Mouse (Mus musculus) heart, postnatal 14 days (tissue): ENCODE measurements around the gene Adra1b. TPM values are rescaled to one million over a fixed set of nuclear protein-coding genes. Genes with fewer than 3 reads are reported as not detected.

Source experiments
- DNase-seq, 2 experiments: peaks; one replicate each; pipeline ENCODE4 v3.0.0; 2021 to 2022
- intact Hi-C: fragments of 180-260 bp; cut with DNase I; formaldehyde crosslinking; loops from one replicate; pipeline ENCODE4 v1.15.1; 2025
- long read RNA-seq, 2 experiments: library from polyadenylated mRNA; stranded (forward); transcript quantifications; one replicate each; pipeline ENCODE4 v2.0.0; 2021
- total RNA-seq, 2 experiments: library from RNA; stranded (reverse); gene quantifications; 2 replicates each; pipeline ENCODE4 v1.2.3; 2021

Adra1b gene
- total RNA-seq = 10 to 100 TPM; 43.7 to 47.6 TPM
- long read RNA-seq, experiment 1, partial matches to known transcripts = 0 of 9 reads
- long read RNA-seq, experiment 1, other reads (novel, unspliced or antisense) = 6 of 9 reads
- long read RNA-seq, experiment 2, transcript Adra1b-204 (2 exons, 3,047 nt) = major isoform, 9 of 15 reads
- long read RNA-seq, experiment 2, partial matches to known transcripts = 0 of 15 reads
- long read RNA-seq, experiment 2, other reads (novel, unspliced or antisense) = 6 of 15 reads

GRCm38 (mm10) chr11:43901051-43901654 lies at the start of gene Adra1b:
TSS of gene Adra1b (minus strand) at chr11:43901210.
- intact Hi-C loops = no loop called here

GRCm38 (mm10) chr11:43950274-43950673 lies 49.3 kb upstream of the Adra1b start:
- intact Hi-C loops = no loop called here

More at GRCm38 (mm10) chr11:43901051-43901654, at the start of gene Adra1b:
- DNase-seq = no peak

DNA sequence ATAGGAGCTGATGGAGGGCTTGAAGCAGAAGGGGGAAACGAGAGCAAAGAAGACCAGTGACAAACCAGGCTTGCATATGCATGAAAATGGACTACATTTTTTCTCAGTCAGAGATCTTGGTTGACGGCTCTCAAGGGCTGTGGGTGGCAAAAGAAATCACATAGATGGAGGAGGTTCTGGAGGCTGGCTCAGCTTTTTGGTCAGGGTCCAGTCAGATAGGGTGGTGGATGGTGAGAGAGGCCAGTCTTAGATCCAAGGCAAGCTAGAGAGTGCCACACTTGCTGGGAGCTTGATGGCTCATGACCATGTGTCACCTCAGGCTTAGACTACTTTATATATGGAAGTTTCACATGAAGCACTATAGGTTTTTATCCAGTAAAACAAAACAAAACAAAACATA lies 42.8 kb upstream of the Adra1b start:
- intact Hi-C loops = no loop called here
- DNase-seq = no peak

More at GRCm38 (mm10) chr11:43950274-43950673, 49.3 kb upstream of the Adra1b start:
- DNase-seq = no peak

GRCm38 (mm10) chr11:43943167-43943566 lies 42.2 kb upstream of the Adra1b start:
- intact Hi-C loops = no loop called here
- no peak for DNase-seq

- DNase-seq = no peak
- intact Hi-C loops = no loop called here
These were observed 39.6 kb upstream of the Adra1b start for GRCm38 (mm10) chr11:43940501-43941202.

GRCm38 (mm10) chr11:43936023-43936422 lies 35.0 kb upstream of the Adra1b start:
- intact Hi-C loops = no loop called here
- no peak for DNase-seq

- intact Hi-C loops = no loop called here
- DNase-seq = no peak
These were observed 32.5 kb upstream of the Adra1b start for GRCm38 (mm10) chr11:43933480-43933879.

GRCm38 (mm10) chr11:43933000-43933399 lies 32.0 kb upstream of the Adra1b start:
- intact Hi-C loops = no loop called here
- DNase-seq = no peak

GRCm38 (mm10) chr11:43930191-43930590 lies 29.2 kb upstream of the Adra1b start:
- intact Hi-C loops = no loop called here
- DNase-seq = no peak

DNA sequence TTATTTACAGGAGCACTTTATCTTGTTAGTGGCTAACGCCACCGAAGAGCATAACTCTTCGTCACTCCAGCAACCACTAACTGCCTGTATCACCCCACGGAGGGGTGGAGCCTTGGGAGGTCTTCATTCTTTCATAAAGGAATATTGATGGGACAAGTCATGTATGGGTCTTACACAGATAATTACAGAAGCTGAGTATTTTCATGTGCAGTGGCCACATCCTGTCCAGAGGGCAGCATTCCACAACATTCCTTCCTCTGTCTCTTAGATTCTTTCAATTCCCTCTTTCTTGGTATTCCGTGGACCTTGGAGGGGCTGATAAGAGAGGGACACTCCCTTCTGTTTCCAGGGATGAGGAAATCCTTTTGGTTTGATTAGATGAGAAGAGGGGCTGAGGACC lies 28.7 kb upstream of the Adra1b start:
- intact Hi-C loops = loop anchor here (5.0 kb wide), 1 partner anchor 62 kb away; no protein-coding TSS in a partner anchor
- no peak for DNase-seq

DNA sequence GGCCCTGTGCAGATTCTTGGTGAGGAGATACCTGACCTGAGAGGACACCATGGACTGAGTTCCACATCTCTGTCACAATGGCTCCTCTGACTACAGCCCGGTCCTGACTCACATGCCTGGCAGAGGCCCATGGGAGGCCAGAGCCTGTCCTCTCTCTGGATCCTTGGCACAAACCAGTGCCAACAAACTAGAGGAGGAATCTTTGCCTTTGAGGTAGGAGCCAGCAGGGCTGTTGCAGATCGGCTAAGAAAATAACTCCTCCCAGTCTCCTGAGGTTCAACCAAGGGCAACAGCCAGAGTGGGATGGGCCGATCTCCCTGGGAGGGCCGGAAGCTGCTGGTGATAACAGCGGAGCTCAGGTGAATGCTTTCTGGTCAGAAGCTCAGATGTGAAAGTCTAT lies 28.2 kb upstream of the Adra1b start:
- peak; percentile 62 to 79 for DNase-seq
- intact Hi-C loops = loop anchor here (5.0 kb wide), 1 partner anchor 62 kb away; no protein-coding TSS in a partner anchor

DNA sequence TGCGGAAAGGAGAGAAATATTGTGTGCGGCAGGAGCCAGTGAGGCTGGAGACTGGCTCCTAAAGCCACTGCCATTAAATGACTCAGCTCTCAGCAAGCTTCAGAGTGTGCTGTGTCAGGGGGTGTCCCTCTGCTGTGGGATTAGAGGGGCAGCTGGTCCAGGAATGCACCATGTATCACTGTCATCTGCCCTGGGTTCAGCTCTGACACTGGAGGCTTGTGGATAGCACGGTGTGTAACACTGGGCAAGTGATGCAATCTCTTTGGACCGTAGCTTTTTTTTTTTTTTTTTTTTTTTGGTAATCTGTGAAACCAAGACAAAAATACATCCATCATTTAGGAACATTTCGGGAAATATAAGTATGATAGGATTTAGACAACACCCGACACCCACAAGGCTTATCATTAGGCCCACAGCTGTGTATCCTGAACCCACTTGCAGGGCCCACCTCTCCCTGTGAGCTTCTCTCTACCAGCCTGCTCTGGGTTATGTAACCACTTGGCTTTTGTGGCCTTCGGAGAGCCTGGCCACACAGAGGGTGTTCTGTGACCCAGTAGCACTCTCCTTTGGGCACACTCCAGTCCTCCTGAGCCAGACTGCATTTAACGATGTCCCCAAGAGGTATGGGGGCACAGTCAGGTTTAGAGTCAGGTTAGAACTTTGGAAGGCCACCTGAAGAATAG lies 26.3 kb upstream of the Adra1b start:
- peak in 1 of 2 experiments; percentile 17 for DNase-seq

GRCm38 (mm10) chr11:43926163-43926562 lies 25.2 kb upstream of the Adra1b start:
- intact Hi-C loops = loop anchor here (5.0 kb wide), 1 partner anchor 59 kb away; no protein-coding TSS in a partner anchor

More for the DNA sequence above, 26.3 kb upstream of the Adra1b start:
- intact Hi-C loops = loop anchor here (5.0 kb wide), 1 partner anchor 60 kb away; no protein-coding TSS in a partner anchor

DNA sequence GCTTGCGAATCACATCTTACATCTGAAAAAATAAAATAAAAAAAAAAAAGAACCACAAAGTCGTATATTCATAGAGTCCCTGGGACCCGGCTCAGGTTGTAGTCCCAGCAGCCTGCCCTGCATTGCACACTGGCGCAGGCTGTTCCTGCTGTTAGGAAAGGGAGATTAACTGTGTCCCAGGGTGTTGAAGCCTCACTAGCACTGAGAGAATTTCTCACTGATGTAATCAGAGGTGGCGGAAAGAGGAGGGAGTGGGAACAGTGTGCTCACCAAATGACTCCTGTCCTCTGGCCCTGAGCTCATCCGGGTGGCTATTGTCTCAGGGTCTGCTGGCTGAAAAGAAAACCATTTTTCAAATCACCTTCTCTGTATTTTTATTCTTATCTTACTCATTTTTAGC lies 24.6 kb upstream of the Adra1b start:
- intact Hi-C loops = loop anchor here (5.0 kb wide), 1 partner anchor 58 kb away; no protein-coding TSS in a partner anchor
- DNase-seq = peak; percentile 11 to 22

More at GRCm38 (mm10) chr11:43926163-43926562, 25.2 kb upstream of the Adra1b start:
- no peak for DNase-seq

GRCm38 (mm10) chr11:43921701-43922100 lies 20.7 kb upstream of the Adra1b start:
- DNase-seq = no peak
- intact Hi-C loops = no loop called here

GRCm38 (mm10) chr11:43919492-43920055 lies 18.6 kb upstream of the Adra1b start:
- intact Hi-C loops = no loop called here
- peak in 1 of 2 experiments; percentile 13 for DNase-seq

- no peak for DNase-seq
- intact Hi-C loops = no loop called here
These were observed 13.8 kb upstream of the Adra1b start for GRCm38 (mm10) chr11:43914552-43915447.

DNA sequence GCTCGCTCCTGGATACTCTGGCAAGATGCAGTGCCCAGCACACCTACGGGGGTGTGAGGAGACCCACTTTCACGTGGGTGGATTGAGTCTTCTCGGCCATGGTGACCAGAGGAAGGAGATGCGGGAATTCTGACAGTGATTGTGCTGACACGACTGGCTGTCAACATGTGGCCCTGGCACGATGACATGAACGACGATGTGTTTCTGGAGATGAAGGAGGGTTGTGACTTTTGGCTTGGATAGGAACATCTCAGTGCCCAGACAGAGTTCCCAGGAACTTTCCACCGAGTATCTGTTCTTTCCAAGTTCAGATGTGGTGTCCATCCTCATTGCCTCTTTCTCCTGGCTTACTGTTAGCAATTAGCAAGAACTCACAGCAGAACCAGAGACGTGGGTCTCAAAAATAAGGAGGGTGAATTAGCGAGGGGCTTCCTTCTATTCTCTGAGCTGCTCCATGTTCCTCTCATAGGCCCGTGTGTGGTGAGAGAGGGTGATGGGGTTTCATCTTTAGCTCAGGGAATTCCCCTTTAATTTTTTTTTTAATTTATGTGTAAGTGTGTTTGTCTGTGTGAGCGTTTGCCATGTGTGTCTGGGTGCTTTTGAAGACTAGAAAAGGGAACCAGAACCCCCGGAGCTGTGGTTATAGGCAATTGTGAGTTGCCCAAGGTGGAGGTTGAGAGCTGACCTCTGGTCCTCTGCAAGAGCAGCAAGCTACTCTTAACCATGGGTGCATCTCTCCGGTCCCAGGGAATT lies 11.3 kb upstream of the Adra1b start:
- DNase-seq = no peak
- intact Hi-C loops = no loop called here
